Mouse (Mus musculus) embryonic stem cell, embryonic (primary cell): ENCODE data around the gene Des.

Experiments used
- CTCF ChIA-PET, 4 experiments: fragments of 300-600 bp in 2 of 4; fragments of 350-600 bp in 2 of 4; sonication (Branson Sonifier 250); formaldehyde crosslinking; loops; one replicate each; lab custom pipeline; 2022; ENCODE audit warnings: inconsistent platforms in 2 of 4; lab: Charles Lee
- POLR2A ChIA-PET, 4 experiments: fragments of 300-600 bp in 2 of 4; fragments of 350-600 bp in 2 of 4; sonication (Branson Sonifier 250); formaldehyde crosslinking; loops; one replicate each; lab custom pipeline; 2022; ENCODE audit warnings: antibody characterized with exemption in 4 of 4, inconsistent platforms in 1 of 4; lab: Charles Lee

The Des gene

GRCm38 (mm10) chr1:75339337-75339736, 20.8 kb upstream of the Des start:
- CTCF ChIA-PET: interaction anchor here in 1 of 4 experiments (2.4 kb wide), 1 partner anchor 128 kb away, joined by 9 read pairs; no protein-coding TSS in a partner anchor
- POLR2A ChIA-PET: interaction anchor here in 1 of 4 experiments (1.5 kb wide), 1 partner anchor 11 kb away, joined by 3 read pairs; no protein-coding TSS in a partner anchor

- CTCF ChIA-PET: interaction anchor here in 3 of 4 experiments (0.7 to 7.4 kb wide), 8 partner anchors 20 to 137 kb away, joined by 3 to 89 read pairs (median 4); partner anchors contain the start of gene Des (in 1 of the 3)
- POLR2A ChIA-PET: interaction anchor here in 1 of 4 experiments (0.6 to 0.7 kb wide), 2 partner anchors 23 to 205 kb away, joined by 4 read pairs; no protein-coding TSS in a partner anchor
Observed at GRCm38 (mm10) chr1:75340519-75340918, 19.6 kb upstream of the Des start.

GRCm38 (mm10) chr1:75342874-75343416, 17.2 kb upstream of the Des start:
- CTCF ChIA-PET: interaction anchor here (0.5 to 7.4 kb wide), 64 partner anchors 8 to 1061 kb away, joined by 3 to 89 read pairs (median 6); partner anchors contain the start of genes Gmppa (in 2 of the 4), Ankzf1 (in 1 of the 4), Atg9a (in 1 of the 4) and Chpf (in 1 of the 4)
- POLR2A ChIA-PET: interaction anchor here (0.6 to 5.1 kb wide), 25 partner anchors 10 to 368 kb away, joined by 3 to 25 read pairs (median 4); partner anchors contain the start of genes Des (in 1 of the 4) and Gmppa (in 1 of the 4)

GRCm38 (mm10) chr1:75344291-75345035, 15.7 kb upstream of the Des start:
- ChIA-PET POLR2A (interaction anchor here in 3 of 4 experiments (0.5 to 5.1 kb wide), 32 partner anchors 10 to 557 kb away, joined by 3 to 25 read pairs (median 4); partner anchors contain the start of genes Dnpep (in 2 of the 3), Gmppa (in 2 of the 3) and Des (in 1 of the 3)), CTCF (interaction anchor here (0.5 to 7.4 kb wide), 40 partner anchors 10 to 455 kb away, joined by 3 to 89 read pairs (median 5); partner anchors contain the start of genes Gmppa (in 2 of the 4), Chpf (in 1 of the 4), Des (in 1 of the 4) and Dnpep (in 1 of the 4))

GRCm38 (mm10) chr1:75345036-75345935, 14.8 kb upstream of the Des start:
- POLR2A ChIA-PET: interaction anchor here (0.5 to 5.1 kb wide), 30 partner anchors 9 to 557 kb away, joined by 3 to 25 read pairs (median 4); partner anchors contain the start of genes Dnpep (in 2 of the 4), Des (in 1 of the 4) and Gmppa (in 1 of the 4)

GRCm38 (mm10) chr1:75347279-75347678, 12.8 kb upstream of the Des start:
- ChIA-PET CTCF (interaction anchor here in 2 of 4 experiments (0.5 to 7.4 kb wide), 3 partner anchors 35 to 122 kb away, joined by 3 to 89 read pairs (median 5); no protein-coding TSS in a partner anchor), POLR2A (interaction anchor here in 1 of 4 experiments (5.1 kb wide), 1 partner anchor 11 kb away, joined by 25 read pairs; the partner anchor contains the start of gene Des)

More at GRCm38 (mm10) chr1:75345036-75345935, 14.8 kb upstream of the Des start:
- CTCF ChIA-PET: interaction anchor here (0.6 to 7.4 kb wide), 37 partner anchors 13 to 444 kb away, joined by 3 to 89 read pairs (median 4); partner anchors contain the start of genes Gmppa (in 2 of the 4), Chpf (in 1 of the 4), Des (in 1 of the 4) and Dnpep (in 1 of the 4)

- POLR2A ChIA-PET: interaction anchor here in 2 of 4 experiments (0.6 to 1.9 kb wide), 7 partner anchors 11 to 122 kb away, joined by 3 to 6 read pairs (median 4); partner anchors contain the start of gene Des (in 1 of the 2)
- CTCF ChIA-PET: interaction anchor here in 3 of 4 experiments (0.8 to 1.4 kb wide), 7 partner anchors 25 to 129 kb away, joined by 3 to 4 read pairs (median 3); partner anchors contain the start of gene Ptprn (in 1 of the 3)
Observed at GRCm38 (mm10) chr1:75349275-75349674, 10.9 kb upstream of the Des start.

- CTCF ChIA-PET: interaction anchor here in 1 of 4 experiments (0.7 kb wide), 1 partner anchor 78 kb away, joined by 4 read pairs; the partner anchor contains the start of gene Gmppa
- POLR2A ChIA-PET: interaction anchor here in 3 of 4 experiments (0.7 to 4.8 kb wide), 4 partner anchors 12 to 111 kb away, joined by 3 to 25 read pairs (median 10); no protein-coding TSS in a partner anchor
Observed at GRCm38 (mm10) chr1:75357261-75357660, 2.9 kb upstream of the Des start.

- ChIA-PET POLR2A (interaction anchor here in 3 of 4 experiments (0.6 to 4.8 kb wide), 4 partner anchors 13 to 110 kb away, joined by 3 to 25 read pairs (median 8); no protein-coding TSS in a partner anchor), CTCF (interaction anchor here in 2 of 4 experiments (1.6 to 4.7 kb wide), 3 partner anchors 16 to 178 kb away, joined by 6 to 15 read pairs (median 8); partner anchors contain the start of gene Abcb6 (in 1 of the 2))
Observed at GRCm38 (mm10) chr1:75358009-75358408, 2.1 kb upstream of the Des start.

- ChIA-PET POLR2A (interaction anchor here in 3 of 4 experiments (0.6 to 4.8 kb wide), 9 partner anchors 10 to 593 kb away, joined by 3 to 25 read pairs (median 5); partner anchors contain the start of gene Dnpep (in 1 of the 3)), CTCF (interaction anchor here in 2 of 4 experiments (0.9 to 4.7 kb wide), 8 partner anchors 11 to 179 kb away, joined by 3 to 15 read pairs (median 6); partner anchors contain the start of gene Abcb6 (in 1 of the 2))
Observed at GRCm38 (mm10) chr1:75359346-75359745, 783 bp upstream of the Des start.

- POLR2A ChIA-PET: interaction anchor here in 2 of 4 experiments (0.9 to 4.8 kb wide), 9 partner anchors 9 to 126 kb away, joined by 3 to 25 read pairs (median 4); partner anchors contain the start of gene Dnpep (in 1 of the 2)
- CTCF ChIA-PET: interaction anchor here in 3 of 4 experiments (0.6 to 4.7 kb wide), 10 partner anchors 10 to 116 kb away, joined by 3 to 15 read pairs (median 6); partner anchors contain the start of gene Dnpep (in 1 of the 3)
Observed at GRCm38 (mm10) chr1:75361123-75361522, 994 bp downstream of the Des start.

GRCm38 (mm10) chr1:75361750-75362149, 1.6 kb downstream of the Des start:
- POLR2A ChIA-PET: interaction anchor here in 3 of 4 experiments (0.6 to 3.9 kb wide), 10 partner anchors 17 to 1059 kb away, joined by 3 to 16 read pairs (median 4); partner anchors contain the start of gene Dnpep (in 1 of the 3)
- CTCF ChIA-PET: interaction anchor here (0.6 to 4.7 kb wide), 12 partner anchors 9 to 119 kb away, joined by 3 to 15 read pairs (median 5); no protein-coding TSS in a partner anchor

- CTCF ChIA-PET: interaction anchor here in 3 of 4 experiments (0.7 to 1.2 kb wide), 3 partner anchors 19 to 59 kb away, joined by 3 read pairs; no protein-coding TSS in a partner anchor
- POLR2A ChIA-PET: interaction anchor here in 1 of 4 experiments (0.5 kb wide), 1 partner anchor 86 kb away, joined by 6 read pairs; no protein-coding TSS in a partner anchor
Observed at GRCm38 (mm10) chr1:75363868-75364267, 3.7 kb downstream of the Des start.

GRCm38 (mm10) chr1:75365510-75366137, 5.5 kb downstream of the Des start:
- POLR2A ChIA-PET: interaction anchor here in 2 of 4 experiments (0.6 to 1.3 kb wide), 3 partner anchors 23 to 49 kb away, joined by 3 to 4 read pairs (median 3); no protein-coding TSS in a partner anchor

More at GRCm38 (mm10) chr1:75365510-75366137, 5.5 kb downstream of the Des start:
- CTCF ChIA-PET: interaction anchor here in 2 of 4 experiments (1.1 to 1.3 kb wide), 2 partner anchors 23 to 48 kb away, joined by 3 to 4 read pairs; no protein-coding TSS in a partner anchor
